Mouse (Mus musculus) kidney, embryonic 16.5 days (tissue): Measurements from ENCODE around the gene Axin2. TPM values are rescaled to one million over a fixed set of nuclear protein-coding genes. Genes with fewer than 3 reads are reported as not detected.
"Not testable (repeated sequence)": the region's sequence is repeated elsewhere in the genome, so short reads cannot be mapped to it uniquely, and the experiment has no call there.

Experiments used
- ATAC-seq: fragments of 200-750 bp; cut with Nextera tagmentation; 2 replicates; pipeline ENCODE4 v1.8.0; 2017; ENCODE audit warnings: moderate TSS enrichment; ENCODE audit not compliant: low FRiP score, low TSS enrichment
- H3K27ac ChIP-seq: fragments of 300-500 bp; sonication (generic); 2 replicates; pipeline ENCODE4 v1.5.1; 2014; ENCODE audit warnings: low read length
- H3K27me3 ChIP-seq: fragments of 300-500 bp; sonication (generic); 2 replicates; pipeline ENCODE4 v1.6.1; 2014; ENCODE audit warnings: low read length, control low read depth, mixed read lengths; ENCODE audit not compliant: insufficient read depth
- H3K36me3 ChIP-seq: fragments of 300-500 bp; sonication (generic); 2 replicates; pipeline ENCODE4 v1.6.1; 2014; ENCODE audit warnings: low read length, control low read depth, mixed read lengths; ENCODE audit not compliant: insufficient read depth
- H3K4me1 ChIP-seq: fragments of 300-500 bp; sonication (generic); 2 replicates; pipeline ENCODE4 v1.6.1; 2014; ENCODE audit warnings: low read length, control low read depth, mixed read lengths; ENCODE audit not compliant: insufficient read depth
- H3K4me2 ChIP-seq: fragments of 300-500 bp; sonication (generic); replicated peaks from 2 replicates; pipeline ENCODE4 v1.6.1; 2014; ENCODE audit warnings: low read depth, low read length
- H3K4me3 ChIP-seq: fragments of 300-500 bp; sonication (generic); 2 replicates; pipeline ENCODE4 v1.5.1; 2014; ENCODE audit warnings: mild to moderate bottlenecking, low read length
- H3K9ac ChIP-seq: fragments of 300-500 bp; sonication (generic); replicated peaks from 2 replicates; pipeline ENCODE4 v1.6.1; 2014; ENCODE audit warnings: low read length
- H3K9me3 ChIP-seq: fragments of 300-500 bp; sonication (generic); 2 replicates; pipeline ENCODE4 v1.6.1; 2016; ENCODE audit warnings: low read length, control low read depth
- WGBS: fragments of 180-500 bp; shearing (Covaris S2); extraction: QIAGEN DNeasy Blood & Tissue Kit; methylation state at CpG from one replicate; pipeline ENCODE4 v1.1.7; 2014; 5-methylcytosine and 5-hydroxymethylcytosine counted together
- polyA plus RNA-seq: library from polyadenylated mRNA; unstranded; fragments of >200 nt; fragmentation: Nextera tagmentation; extraction: Ambion mirVana; gene quantifications from 2 replicates; pipeline ENCODE4 v1.2.1, GENCODE M21; 2015

Axin2 gene
- 4.7 and 5.7 TPM in 2 replicates for polyA plus RNA-seq

DNA sequence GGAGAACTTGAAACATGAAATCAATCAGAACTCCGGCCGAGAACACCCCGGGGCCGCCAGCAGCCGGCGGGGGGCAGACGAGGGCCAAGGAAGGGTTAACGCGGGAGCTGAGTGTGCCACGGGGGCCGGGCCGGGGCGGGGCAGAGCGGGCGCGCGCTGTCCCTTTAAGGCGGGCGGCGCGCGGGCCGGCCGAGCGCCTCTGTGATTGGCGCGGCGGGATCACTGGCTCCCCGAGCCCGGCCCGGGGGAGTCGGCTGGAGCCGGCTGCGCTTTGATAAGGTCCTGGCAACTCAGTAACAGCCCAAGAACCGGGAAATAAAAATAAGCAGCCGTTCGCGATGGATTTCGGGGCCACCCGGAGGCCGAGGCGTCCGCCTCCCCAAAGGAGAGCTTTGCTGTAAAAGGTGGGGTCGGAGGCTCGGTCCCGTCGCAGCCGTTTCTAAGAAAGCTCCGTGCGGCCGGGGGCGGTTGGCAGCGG is at the start of gene Axin2:
TSS of gene Axin2 (plus strand) at position 192 of the 478 bp plus-strand sequence.
- no peaks in the 10 kb centered on the region for H3K27me3 ChIP-seq
- peak within 1 kb of the TSS; percentile 100 for H3K27ac ChIP-seq
- peak within 1 kb of the TSS; percentile 96 for H3K9ac ChIP-seq
- WGBS: under 1% methylated on average over 51 of the region's 53 CpGs
- peak within 1 kb of the TSS; percentile 81 for H3K4me2 ChIP-seq
- peaks cover 6% of the 10 kb centered on the region; the same call in 1 of the 2 replicates for H3K9me3 ChIP-seq
- H3K4me1 ChIP-seq: peaks cover 51% of the 10 kb centered on the region
- ATAC-seq: peak; percentile 95
- no peaks in the 10 kb centered on the region for H3K36me3 ChIP-seq
- H3K4me3 ChIP-seq: peak within 1 kb of the TSS; percentile 91

DNA sequence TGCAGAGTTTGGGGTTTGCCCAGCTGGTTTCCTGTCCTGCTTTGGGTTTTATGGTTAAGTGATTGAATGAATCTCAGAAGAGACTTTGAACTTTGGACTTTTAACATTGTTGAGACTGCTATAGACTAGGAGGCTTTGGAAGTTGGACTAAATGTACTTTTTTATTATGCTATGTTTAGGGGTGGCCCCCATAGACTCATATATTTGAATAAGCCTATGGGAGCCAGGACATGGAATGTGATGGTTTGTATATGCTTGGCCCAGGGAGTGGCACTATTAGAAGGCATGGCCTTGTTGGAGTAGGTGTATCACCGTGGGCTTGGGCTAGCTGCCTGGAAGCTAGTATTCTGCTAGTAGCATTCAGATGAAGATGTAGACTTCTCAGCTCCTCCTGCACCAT is 48.9 kb upstream of the Axin2 start:
- not testable (repeated sequence) for H3K4me3 ChIP-seq, H3K4me2 ChIP-seq, H3K36me3 ChIP-seq, H3K4me1 ChIP-seq, H3K9ac ChIP-seq, ATAC-seq, H3K27me3 ChIP-seq, H3K9me3 ChIP-seq, H3K27ac ChIP-seq
- whole genome bisulfite sequencing: 89% methylated on average over 1 of the region's 1 CpGs

DNA sequence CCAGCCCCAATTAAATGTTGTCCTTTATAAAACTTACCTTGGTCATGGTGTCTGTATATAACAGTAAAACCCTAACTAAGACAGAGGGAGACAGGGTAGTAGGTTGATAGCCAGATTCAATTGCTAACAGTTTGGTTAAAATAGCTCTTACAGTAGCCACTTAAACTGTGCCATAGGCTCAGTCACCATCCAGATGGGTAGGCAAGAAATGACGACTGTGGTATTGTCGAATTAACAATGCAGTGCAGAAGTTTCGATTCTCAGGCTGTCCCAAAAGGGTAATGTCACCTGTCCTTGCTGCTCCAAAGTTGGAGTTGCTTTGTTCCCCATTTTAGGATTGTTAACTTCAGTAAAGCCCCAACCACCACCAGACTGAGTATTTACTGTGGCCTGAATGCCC is 48.4 kb upstream of the Axin2 start:
- no peak for ATAC-seq
- no peak overlapping the region for H3K27ac ChIP-seq
- no peak overlapping the region for H3K9ac ChIP-seq
- 91% methylated on average over 3 of the region's 3 CpGs for WGBS
- no peak overlapping the region for H3K4me2 ChIP-seq
- no peaks in the 10 kb centered on the region for H3K36me3 ChIP-seq
- peaks cover 7% of the 10 kb centered on the region; the same call in 1 of the 2 replicates for H3K4me1 ChIP-seq
- H3K4me3 ChIP-seq: no peak overlapping the region
- no peaks in the 10 kb centered on the region for H3K27me3 ChIP-seq
- H3K9me3 ChIP-seq: no peaks in the 10 kb centered on the region

DNA sequence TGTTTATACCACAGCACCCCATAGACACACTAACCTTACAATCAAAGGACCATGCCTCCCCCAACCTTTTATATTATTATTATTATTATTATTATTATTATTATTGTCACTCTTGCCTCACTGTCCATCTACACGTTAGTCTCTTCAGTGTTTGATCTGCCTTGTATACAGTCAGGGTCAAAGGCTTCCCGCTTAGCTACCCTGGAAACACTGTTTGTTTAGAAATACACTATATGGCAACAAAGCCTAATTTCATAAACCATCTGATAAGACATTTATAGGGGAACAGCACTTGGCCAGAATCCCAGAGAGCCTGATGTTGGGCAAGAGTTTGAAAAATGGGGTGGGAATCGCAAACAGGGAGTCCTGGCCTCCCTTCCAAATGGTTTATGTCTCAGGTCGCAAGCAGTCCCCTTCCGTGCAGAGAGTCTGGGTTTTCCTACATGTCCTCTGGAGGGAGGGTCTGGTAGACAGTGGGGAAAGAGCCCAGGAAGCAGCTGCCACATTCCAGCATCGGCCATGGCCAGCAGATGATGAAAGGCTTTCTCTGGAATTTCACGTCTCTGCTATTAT is 43.4 kb upstream of the Axin2 start:
- Histone ChIP-seq H3K4me1 (peaks cover 5% of the 10 kb centered on the region; the same call in 1 of the 2 replicates), H3K9ac (no peak overlapping the region), H3K36me3 (no peaks in the 10 kb centered on the region), H3K9me3 (no peaks in the 10 kb centered on the region), H3K27ac (no peak overlapping the region), H3K4me2 (no peak overlapping the region), H3K4me3 (no peak overlapping the region), H3K27me3 (no peaks in the 10 kb centered on the region)
- WGBS: 49% methylated on average over 7 of the region's 7 CpGs
- peak; percentile 61; the same call in 1 of the 2 replicates for ATAC-seq

DNA sequence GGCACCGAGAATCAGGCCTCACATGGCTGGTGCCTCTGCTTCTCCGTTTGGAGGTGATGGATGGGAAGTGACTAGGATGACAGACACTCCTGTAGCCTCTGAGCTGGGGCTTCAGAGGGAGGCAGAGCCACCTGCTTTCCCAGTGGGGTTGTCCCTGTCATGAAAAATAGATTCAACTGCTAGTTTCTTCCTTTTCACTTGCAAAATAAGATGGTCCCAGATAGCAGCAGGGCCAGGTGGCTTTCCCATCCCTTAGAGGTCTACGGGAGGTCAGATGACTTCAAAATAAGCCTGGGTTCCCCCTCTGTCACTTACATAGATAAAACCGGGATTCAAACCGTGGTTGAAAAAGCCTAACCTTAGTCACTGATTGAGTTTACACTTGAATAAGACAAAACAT is 42.6 kb upstream of the Axin2 start:
- 68% methylated on average over 5 of the region's 5 CpGs for WGBS
- Histone ChIP-seq H3K36me3 (no peaks in the 10 kb centered on the region), H3K27me3 (no peaks in the 10 kb centered on the region), H3K4me3 (no peak overlapping the region), H3K27ac (no peak overlapping the region), H3K4me2 (no peak overlapping the region), H3K4me1 (peaks cover 5% of the 10 kb centered on the region; the same call in 1 of the 2 replicates), H3K9me3 (no peaks in the 10 kb centered on the region), H3K9ac (no peak overlapping the region)
- ATAC-seq: no peak

DNA sequence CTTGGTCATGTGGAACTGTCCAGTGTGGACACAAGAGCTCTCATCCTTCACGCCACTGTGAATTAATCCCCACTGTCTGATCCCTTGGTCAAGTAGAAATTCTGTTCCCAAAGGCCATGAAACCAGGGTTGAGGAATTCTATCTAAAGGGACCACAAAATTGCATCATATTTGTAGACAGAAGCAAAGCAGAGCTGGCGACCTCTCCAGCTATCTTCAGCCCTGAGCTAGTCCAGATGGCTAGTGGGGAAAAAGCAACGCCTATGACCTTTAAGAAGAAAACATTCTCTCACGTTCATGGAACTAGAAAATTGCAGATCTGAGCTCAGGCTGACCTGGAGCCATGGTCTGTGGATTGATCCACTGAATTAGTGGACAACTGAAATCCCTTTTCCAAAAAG is 39.6 kb upstream of the Axin2 start:
- Histone ChIP-seq H3K4me2 (no peak overlapping the region), H3K27ac (no peak overlapping the region), H3K4me3 (no peak overlapping the region), H3K9me3 (no peaks in the 10 kb centered on the region), H3K36me3 (no peaks in the 10 kb centered on the region), H3K4me1 (peaks cover 8% of the 10 kb centered on the region; the same call in 1 of the 2 replicates), H3K27me3 (no peaks in the 10 kb centered on the region), H3K9ac (no peak overlapping the region)
- 84% methylated on average over 4 of the region's 4 CpGs for WGBS
- no peak for ATAC-seq

DNA sequence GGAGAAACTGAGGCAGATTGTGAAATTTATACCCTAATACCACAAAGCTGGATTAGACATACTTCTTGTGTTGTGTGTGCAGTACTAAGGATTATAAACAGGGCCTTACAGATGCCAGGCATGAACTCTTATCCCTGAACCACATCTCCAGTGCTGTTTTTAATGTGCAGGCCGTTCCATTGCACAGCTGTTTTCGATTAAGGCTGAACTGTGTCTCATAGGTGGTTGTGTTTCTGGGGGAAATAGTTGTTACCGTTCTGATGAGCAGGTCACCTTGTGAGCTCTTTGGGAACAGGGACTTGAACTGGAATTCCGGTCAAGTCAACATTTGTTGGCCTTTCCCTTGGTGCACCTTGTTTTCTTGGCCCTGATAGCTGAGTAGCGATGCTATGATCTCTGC is 38.5 kb upstream of the Axin2 start:
- WGBS: 83% methylated on average over 5 of the region's 5 CpGs
- H3K27me3 ChIP-seq: no peaks in the 10 kb centered on the region
- ATAC-seq: no peak

DNA sequence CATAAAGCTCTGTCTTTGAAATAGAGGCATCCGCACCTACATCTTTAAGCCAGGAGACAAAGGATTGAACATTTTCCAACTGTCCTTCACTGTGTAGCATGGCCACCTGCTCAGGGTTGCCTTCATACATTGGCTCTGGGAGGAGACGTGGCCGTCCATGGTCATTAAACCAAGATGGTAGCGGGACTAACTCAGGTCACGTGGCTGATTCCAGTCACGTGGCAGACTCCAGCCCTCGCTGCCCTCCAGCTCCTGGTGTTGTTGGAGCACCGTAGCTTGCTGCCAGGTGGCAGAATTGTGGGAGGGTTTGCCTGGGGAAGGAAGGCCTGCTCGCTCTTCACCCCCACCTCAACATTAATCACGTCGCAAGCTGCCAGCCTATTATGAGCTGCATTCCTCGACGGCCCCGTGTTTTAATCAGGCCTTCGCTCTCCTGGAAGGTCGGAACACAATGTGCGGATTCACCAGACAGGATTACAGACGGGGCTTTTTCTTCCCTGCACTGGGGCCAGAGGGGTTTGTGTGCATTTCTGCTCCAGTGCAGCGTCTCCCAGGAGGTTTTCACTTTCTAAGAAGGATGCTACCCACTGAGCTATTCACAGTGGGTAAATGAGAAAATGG is 34.8 kb upstream of the Axin2 start:
- H3K4me1 ChIP-seq: peaks cover 15% of the 10 kb centered on the region
- no peak overlapping the region for H3K9ac ChIP-seq
- H3K27ac ChIP-seq: no peak overlapping the region
- WGBS: 53% methylated on average over 19 of the region's 19 CpGs
- H3K36me3 ChIP-seq: no peaks in the 10 kb centered on the region
- no peak for ATAC-seq
- no peaks in the 10 kb centered on the region for H3K27me3 ChIP-seq
- H3K9me3 ChIP-seq: no peaks in the 10 kb centered on the region
- H3K4me2 ChIP-seq: no peak overlapping the region
- H3K4me3 ChIP-seq: no peak overlapping the region

More for the DNA sequence above, 38.5 kb upstream of the Axin2 start:
- H3K36me3 ChIP-seq: no peaks in the 10 kb centered on the region
- no peak overlapping the region for H3K4me2 ChIP-seq
- H3K9me3 ChIP-seq: no peaks in the 10 kb centered on the region
- no peak overlapping the region for H3K9ac ChIP-seq
- H3K4me3 ChIP-seq: no peak overlapping the region
- H3K4me1 ChIP-seq: peaks cover 8% of the 10 kb centered on the region; the same call in 1 of the 2 replicates
- no peak overlapping the region for H3K27ac ChIP-seq

DNA sequence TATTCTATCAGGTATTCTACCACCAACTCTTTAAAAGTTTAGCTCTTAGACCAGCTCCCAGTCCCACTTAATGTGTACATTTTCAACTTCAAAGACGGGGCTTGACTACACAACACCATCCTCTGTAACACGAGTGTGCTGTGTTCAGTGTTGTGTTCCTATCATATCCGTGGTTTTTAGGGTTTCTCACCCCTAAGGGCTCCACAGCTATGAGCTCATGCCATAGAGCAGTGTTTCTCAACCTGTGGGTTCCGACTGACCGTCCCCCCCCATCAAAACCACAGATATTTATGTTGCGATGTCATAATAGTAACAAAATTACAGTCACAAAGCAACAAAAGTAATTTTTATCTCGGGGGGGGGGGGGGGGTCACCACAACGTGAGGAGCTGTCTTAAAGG is 34.1 kb upstream of the Axin2 start:
- Histone ChIP-seq H3K4me3 (no peak overlapping the region), H3K4me1 (peaks cover 21% of the 10 kb centered on the region)
- 80% methylated on average over 8 of the region's 8 CpGs for WGBS

DNA sequence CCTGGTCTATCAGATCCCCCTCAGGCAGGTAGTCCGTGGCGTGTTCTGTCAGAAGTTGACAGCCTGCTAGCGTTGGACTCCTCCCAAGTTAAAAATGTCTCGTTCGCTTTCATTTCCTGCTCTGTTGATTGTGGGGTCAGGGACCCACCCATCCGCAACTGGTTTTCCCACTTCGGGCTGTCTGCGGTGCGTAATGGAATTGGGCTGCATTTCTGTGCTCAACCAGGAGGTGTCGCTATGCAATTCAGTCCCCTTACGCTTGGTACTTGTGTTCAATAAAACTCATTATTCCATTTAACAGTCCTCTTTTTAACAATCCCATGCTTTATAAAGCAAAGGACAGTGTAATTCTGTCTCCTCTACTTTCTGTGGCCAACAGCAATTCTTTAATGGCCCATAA is 31.0 kb upstream of the Axin2 start:
- ATAC-seq: no peak
- H3K4me3 ChIP-seq: no peak overlapping the region

More for the DNA sequence above, 34.1 kb upstream of the Axin2 start:
- Histone ChIP-seq H3K9me3 (no peaks in the 10 kb centered on the region), H3K27me3 (no peaks in the 10 kb centered on the region), H3K27ac (no peak overlapping the region), H3K4me2 (no peak overlapping the region), H3K9ac (no peak overlapping the region), H3K36me3 (no peaks in the 10 kb centered on the region)
- no peak for ATAC-seq

More for the DNA sequence above, 31.0 kb upstream of the Axin2 start:
- H3K9ac ChIP-seq: no peak overlapping the region
- H3K9me3 ChIP-seq: no peaks in the 10 kb centered on the region
- H3K27ac ChIP-seq: no peak overlapping the region
- H3K4me2 ChIP-seq: no peak overlapping the region
- H3K36me3 ChIP-seq: no peaks in the 10 kb centered on the region
- H3K27me3 ChIP-seq: no peaks in the 10 kb centered on the region
- 39% methylated on average over 11 of the region's 11 CpGs for WGBS
- peaks cover 43% of the 10 kb centered on the region for H3K4me1 ChIP-seq
